Mouse (Mus musculus): ENCODE data around the gene Mob3a. TPM values are rescaled to one million over a fixed set of nuclear protein-coding genes. Genes with fewer than 3 reads are reported as not detected.

Gene Mob3a
- total and polyA plus RNA-seq, 3 experiments = 56.9 to 84.2 (median 71.4) TPM

DNA sequence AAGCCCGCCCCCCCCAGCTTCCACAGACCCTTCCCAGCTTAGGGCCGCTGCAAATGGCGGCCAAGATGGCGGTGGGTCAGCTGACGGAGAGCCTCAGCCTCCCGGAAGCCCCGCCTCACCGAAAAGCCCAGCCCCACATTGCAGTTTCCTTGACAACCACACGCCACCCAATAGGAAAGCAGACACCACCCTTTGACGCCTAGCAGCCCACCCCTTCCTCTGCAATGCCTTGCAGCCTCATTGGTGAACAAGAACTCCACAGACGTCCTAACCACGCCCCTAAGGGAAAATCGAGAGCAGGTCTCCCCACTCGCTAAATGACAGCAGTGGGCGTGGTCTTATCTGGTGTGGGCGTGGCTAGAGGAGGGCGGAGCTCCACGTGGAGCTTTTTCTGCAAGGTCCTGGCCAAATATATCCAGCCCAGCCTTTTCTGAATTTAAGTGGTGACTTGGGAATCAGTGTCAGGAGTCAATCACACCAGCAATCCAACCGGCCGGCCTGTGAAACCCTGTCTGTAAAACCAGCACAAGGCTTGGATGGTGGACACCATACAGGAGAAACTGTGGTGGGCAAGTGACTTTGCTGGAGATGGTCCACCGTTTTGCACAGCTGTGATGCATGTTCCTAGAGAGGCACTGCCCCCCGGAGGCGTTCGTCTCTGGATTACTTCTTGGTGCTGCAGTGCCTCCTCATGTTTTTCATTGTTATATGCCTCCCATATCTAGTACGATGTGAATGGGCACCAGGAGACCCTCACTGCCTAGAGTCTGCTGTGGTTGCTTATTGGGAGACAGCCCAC, 40.6 kb upstream of the Mob3a start, which contains the start of gene Ap3d1:
Gene Ap3d1 (minus strand): TSS at position 85 of the 799 bp plus-strand sequence.
- Histone ChIP-seq H3K4me1 (ENCODE audit: control insufficient read depth in 1 of 2, insufficient read depth in 2 of 2) (peaks cover 11 to 43% of the 10 kb centered on the region in 2 experiments), H3K27me3 (replicated peaks) (no peaks in the 10 kb centered on the region), H3K4me3 (replicated peaks in 1 of 3; ENCODE audit: low read depth in 2 of 3, low read length in 2 of 3, poor library complexity in 1 of 3) (peak within 1 kb of the TSS; percentile 72 to 97 (median 89)), H3K36me3 (replicated peaks in 1 of 2; ENCODE audit: control insufficient read depth in 1 of 2, insufficient read depth in 1 of 2, low read length in 1 of 2) (peaks cover 0 to 16% of the 10 kb centered on the region in 2 experiments), H3K9ac (ENCODE audit: insufficient read depth, low read depth) (peak within 1 kb of the TSS; percentile 93), H3K4me2 (ENCODE audit: insufficient read depth, low read depth, poor library complexity, severe bottlenecking) (peak within 1 kb of the TSS; percentile 64), H3K9me3 (replicated peaks; ENCODE audit: low read length) (no peaks in the 10 kb centered on the region), H3K79me2 (replicated peaks; ENCODE audit: control insufficient read depth, extremely low read depth, insufficient read depth, poor library complexity, severe bottlenecking) (peaks cover 45% of the 10 kb centered on the region), H3K27ac (ENCODE audit: insufficient read depth, low read depth) (peak within 1 kb of the TSS; percentile 9; the same call in 1 of the 2 replicates)
- in situ Hi-C loops (cut with MboI; ENCODE audit: low pct_ligation_motif_present, low pct_unique_long_range_greater_than_20kb, low sequenced_read_pairs) (no loop called here), dilution Hi-C loops (cut with MboI; ENCODE audit: extremely low pct_ligation_motif_present, extremely low pct_unique_long_range_greater_than_20kb, low sequenced_read_pairs) (no loop called here)
- DNase-seq (ENCODE audit: extremely low read depth) = peak; percentile 100
- TF ChIP-seq CHD2 (IDR thresholded peaks at IDR 0.05; ENCODE audit: low read length) (no peak), USF2 (conservative IDR thresholded peaks at IDR 0.05; ENCODE audit: low read depth, low read length) (peak; percentile 73), MYC (IDR thresholded peaks at IDR 0.05; ENCODE audit: low read depth, low read length) (peak; percentile 92), POLR2AphosphoS2 (IDR thresholded peaks at IDR 0.05; ENCODE audit: low read depth, low read length) (no peak), SMC3 (IDR thresholded peaks at IDR 0.05; ENCODE audit: low read depth, low read length) (no peak), MAFK (IDR thresholded peaks at IDR 0.05; ENCODE audit: insufficient replicate concordance, low read length) (no peak), JUND (conservative IDR thresholded peaks at IDR 0.05; ENCODE audit: low read depth, low read length) (0 out of 2 replicates have a peak, but pooled peaks have one; percentile 19), RCOR1 (conservative IDR thresholded peaks at IDR 0.05; ENCODE audit: low read depth, low read length) (no peak), ZNF384 (IDR thresholded peaks at IDR 0.05; ENCODE audit: low read depth, low read length) (no peak), UBTF (IDR thresholded peaks at IDR 0.05; ENCODE audit: low read depth, low read length) (no peak), POLR2A (IDR thresholded peaks at IDR 0.05; ENCODE audit: low read depth, low read length) (peak; percentile 74), IRF4 (IDR thresholded peaks at IDR 0.05; ENCODE audit: low read depth, low read length) (peak; percentile 33; the same call in 1 of the 2 replicates), NELFE (IDR thresholded peaks at IDR 0.05; ENCODE audit: low read depth, low read length) (peak; percentile 47; the same call in 1 of the 2 replicates), ELF1 (IDR thresholded peaks at IDR 0.05; ENCODE audit: low read depth, low read length) (peak; percentile 94), USF1 (IDR thresholded peaks at IDR 0.05; ENCODE audit: low read depth, low read length) (peak; percentile 85), MXI1 (IDR thresholded peaks at IDR 0.05; ENCODE audit: low read depth, low read length) (peak; percentile 99), HCFC1 (IDR thresholded peaks at IDR 0.05; ENCODE audit: low read depth, low read length) (peak; percentile 75), SIN3A (IDR thresholded peaks at IDR 0.05; ENCODE audit: low read length) (peak; percentile 76), ETS1 (conservative IDR thresholded peaks at IDR 0.05; ENCODE audit: low read depth, low read length) (no peak), CTCF (conservative IDR thresholded peaks at IDR 0.05 in 1 of 2, IDR thresholded peaks at IDR 0.05 in 1 of 2; ENCODE audit: low read depth in 2 of 2, low read length in 2 of 2) (peak in 1 of 2 experiments; percentile 43; a peak in 2 of 4 replicates), KAT2A (IDR thresholded peaks at IDR 0.05; ENCODE audit: insufficient replicate concordance, low read length) (no peak), MAX (IDR thresholded peaks at IDR 0.05; ENCODE audit: low read length) (peak; percentile 91), MAZ (IDR thresholded peaks at IDR 0.05; ENCODE audit: low read depth, low read length) (peak; percentile 24; the same call in 1 of the 2 replicates), EP300 (IDR thresholded peaks at IDR 0.05; ENCODE audit: low read length) (no peak), ZC3H11A (IDR thresholded peaks at IDR 0.05; ENCODE audit: low read depth, low read length) (no peak), NRF1 (IDR thresholded peaks at IDR 0.05; ENCODE audit: low read depth, low read length) (peak; percentile 79), ZMIZ1 (IDR thresholded peaks at IDR 0.05; ENCODE audit: low read depth, low read length) (no peak), TBP (conservative IDR thresholded peaks at IDR 0.05; ENCODE audit: low read depth, low read length) (peak; percentile 62; the same call in 1 of the 2 replicates), E2F4 (IDR thresholded peaks at IDR 0.05; ENCODE audit: insufficient replicate concordance, low read depth, low read length) (no peak), JUN (IDR thresholded peaks at IDR 0.05; ENCODE audit: insufficient read depth, low read depth, low read length) (no peak), TCF12 (IDR thresholded peaks at IDR 0.05; ENCODE audit: low read depth, low read length) (no peak), MEF2A (IDR thresholded peaks at IDR 0.05; ENCODE audit: borderline replicate concordance, low read depth, low read length) (0 out of 2 replicates have a peak, but pooled peaks have one; percentile 14), PAX5 (IDR thresholded peaks at IDR 0.05; ENCODE audit: low read length) (no peak), RAD21 (IDR thresholded peaks at IDR 0.05; ENCODE audit: low read depth, low read length) (peak; percentile 24), CHD1 (IDR thresholded peaks at IDR 0.05; ENCODE audit: low read depth, low read length) (no peak), ZKSCAN1 (IDR thresholded peaks at IDR 0.05; ENCODE audit: borderline replicate concordance, low read depth, low read length) (no peak), GABPA (IDR thresholded peaks at IDR 0.05; ENCODE audit: insufficient replicate concordance, low read depth, low read length) (no peak)
